Mouse (Mus musculus) heart, adult 2 months (tissue): ENCODE results near the gene Zdhhc18. TPM values are rescaled to one million over a fixed set of nuclear protein-coding genes. Genes with fewer than 3 reads are reported as not detected.

Experiments used
- DNase-seq, 2 experiments: peaks; one replicate each; pipeline ENCODE4 v3.0.0; 2021
- H3K27ac ChIP-seq: fragments of 200-600 bp; 2 replicates; pipeline ENCODE4 v1.8.1; 2022
- H3K27me3 ChIP-seq: fragments of 200-500 bp; 2 replicates; pipeline ENCODE4 v1.6.1; 2012; ENCODE audit warnings: mild to moderate bottlenecking, low read length, inconsistent platforms, mixed read lengths; ENCODE audit not compliant: control insufficient read depth, insufficient read depth
- H3K36me3 ChIP-seq: fragments of 200-500 bp; 2 replicates; pipeline ENCODE4 v1.6.1; 2012; ENCODE audit warnings: low read length, inconsistent platforms; ENCODE audit not compliant: control insufficient read depth, insufficient read depth
- H3K4me1 ChIP-seq: fragments of 200-500 bp; 2 replicates; pipeline ENCODE4 v1.6.1; 2011; ENCODE audit warnings: low read length; ENCODE audit not compliant: control insufficient read depth, insufficient read depth
- H3K4me3 ChIP-seq: fragments of 200-600 bp; 2 replicates; pipeline ENCODE4 v1.8.1; 2022
- H3K79me2 ChIP-seq: fragments of 200-500 bp; replicated peaks from 2 replicates; pipeline ENCODE4 v1.6.1; 2012; ENCODE audit warnings: mild to moderate bottlenecking, inconsistent platforms, low read length, moderate library complexity, mixed read lengths; ENCODE audit not compliant: control insufficient read depth, insufficient read depth
- H3K9ac ChIP-seq: fragments of 200-500 bp; 2 replicates; pipeline ENCODE4 v1.6.1; 2012; ENCODE audit warnings: low read depth, mild to moderate bottlenecking, control low read depth, inconsistent platforms, low read length, mixed read lengths
- CTCF ChIP-seq: fragments of 200-600 bp; IDR thresholded peaks from 2 replicates; pipeline ENCODE4 v1.8.1; 2022; ENCODE audit warnings: antibody characterized with exemption, mild to moderate bottlenecking, moderate library complexity
- EP300 ChIP-seq: fragments of 200-500 bp; IDR thresholded peaks from 2 replicates; pipeline ENCODE4 v1.6.1; 2011; ENCODE audit warnings: low read depth, low read length, control low read depth; ENCODE audit not compliant: insufficient read depth
- POLR2A ChIP-seq: fragments of 200-500 bp; IDR thresholded peaks from 2 replicates; pipeline ENCODE4 v1.6.1; 2011; ENCODE audit warnings: mild to moderate bottlenecking, low read depth, low read length, control low read depth; ENCODE audit not compliant: insufficient read depth
- WGBS: fragments of 180-500 bp; shearing (Covaris S2); methylation state at CpG from one replicate; pipeline ENCODE4 v1.1.7; 2018; 5-methylcytosine and 5-hydroxymethylcytosine counted together
- intact Hi-C: fragments of 180-260 bp; cut with DNase I; formaldehyde crosslinking; loops from one replicate; pipeline ENCODE4 v1.15.1; 2025
- long read RNA-seq: library from polyadenylated mRNA; stranded (forward); transcript quantifications from one replicate; pipeline ENCODE4 v2.0.0, GENCODE M21; 2021
- polyA plus RNA-seq: library from polyadenylated mRNA; depleted of rRNA; stranded (reverse); fragments of >200 nt; gene quantifications from 2 replicates; pipeline ENCODE4 v1.2.3, GENCODE M21; 2012; rRNA removed
- total RNA-seq, 2 experiments: library from RNA; stranded (reverse); gene quantifications; 2 replicates each; pipeline ENCODE4 v1.2.3; 2021

The Zdhhc18 gene
- total RNA-seq (10 to 100 TPM; 21.3 to 27.7 TPM), polyA plus RNA-seq (37.3 and 40.1 TPM in 2 replicates)
- long read RNA-seq, full-length matches to known transcripts, result 20 of 32 reads
- long read RNA-seq, partial matches to known transcripts, result 3 of 32 reads
- long read RNA-seq, other reads (novel, unspliced or antisense), result 9 of 32 reads

DNA sequence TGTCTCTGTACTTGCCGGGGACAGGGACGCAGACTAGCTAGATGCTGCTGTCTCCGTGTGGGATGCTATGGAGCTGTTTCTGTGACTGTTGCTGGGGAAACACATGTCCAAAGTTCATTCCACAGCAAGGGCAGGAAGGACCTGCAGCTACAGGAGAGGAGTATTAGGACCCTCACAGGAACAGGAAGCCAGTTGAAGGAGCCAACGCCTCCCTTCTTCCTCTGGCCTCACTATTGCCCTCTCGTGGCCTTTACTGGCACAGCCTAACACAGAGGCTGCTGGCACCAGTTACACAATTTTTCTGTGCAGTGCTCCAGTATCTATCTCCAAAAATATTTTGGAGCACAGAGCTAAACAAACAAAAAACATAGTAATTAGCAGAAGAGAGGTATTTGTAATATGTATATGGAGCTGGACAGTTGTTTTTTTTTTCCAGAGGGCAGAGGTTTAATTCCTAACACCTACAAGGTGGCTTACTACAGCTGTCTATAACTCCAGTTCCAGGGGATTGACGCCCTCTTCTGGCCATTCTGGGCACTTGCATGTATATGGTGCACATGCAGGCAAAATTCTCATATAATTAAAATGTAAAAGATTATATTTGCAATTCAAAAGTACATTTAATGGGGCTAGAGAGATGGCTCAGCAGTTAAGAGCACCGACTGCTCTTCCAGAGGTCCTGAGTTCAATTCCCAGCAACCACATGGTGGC lies at the start of gene Zdhhc18:
Gene Zdhhc18, minus strand, starts transcription at position 166 of the 711 bp plus-strand sequence.
- DNase-seq, result peak; percentile 84 to 88
- H3K79me2 ChIP-seq, result no peaks in the 10 kb centered on the region
- intact Hi-C loops, result loop anchor here (1.0 to 5.0 kb wide), 3 partner anchors 17 to 57 kb away; no protein-coding TSS in a partner anchor
- peak within 1 kb of the TSS; percentile 81 for H3K27ac ChIP-seq
- no peaks in the 10 kb centered on the region for H3K27me3 ChIP-seq
- H3K36me3 ChIP-seq, result no peaks in the 10 kb centered on the region
- 26% methylated on average over 7 of the region's 7 CpGs for WGBS
- TF ChIP-seq EP300, result peak; percentile 83; the same call in 1 of the 2 replicates
- peak; percentile 86 for TF ChIP-seq CTCF
- peak; percentile 75 for TF ChIP-seq POLR2A
- H3K9ac ChIP-seq, result peak within 1 kb of the TSS; percentile 82
- no peaks in the 10 kb centered on the region; the same call in 1 of the 2 replicates for H3K4me1 ChIP-seq
- H3K4me3 ChIP-seq, result peak within 1 kb of the TSS; percentile 51

DNA sequence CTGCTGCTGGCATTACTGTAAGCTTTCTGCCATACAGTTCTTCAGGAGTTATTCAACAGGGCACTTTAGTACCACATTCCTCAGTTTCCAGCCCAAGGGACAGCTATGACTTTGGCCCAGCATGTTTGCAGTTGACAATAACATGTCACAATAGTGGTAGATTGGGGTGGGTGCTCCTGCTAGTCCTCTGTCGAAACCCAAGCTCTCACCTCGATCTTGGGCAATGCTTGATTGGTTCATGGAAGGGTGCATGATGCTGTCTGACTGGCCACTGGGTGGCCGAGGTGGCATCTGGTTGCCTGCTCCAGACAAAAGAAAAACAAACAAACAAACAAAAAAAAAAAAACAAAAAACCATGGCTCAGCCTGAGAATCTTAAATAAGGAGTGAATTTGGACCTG lies 45.4 kb upstream of the Zdhhc18 start:
- no peak for TF ChIP-seq POLR2A
- TF ChIP-seq EP300, result no peak
- TF ChIP-seq CTCF, result no peak
- intact Hi-C loops, result loop anchor here (2.0 kb wide), 1 partner anchor 15 kb away; no protein-coding TSS in a partner anchor
- H3K4me1 ChIP-seq, result no peaks in the 10 kb centered on the region; the same call in 1 of the 2 replicates
- no peak for DNase-seq
- H3K27me3 ChIP-seq, result no peaks in the 10 kb centered on the region
- WGBS, result 67% methylated on average over 3 of the region's 3 CpGs
- H3K4me3 ChIP-seq, result no peak overlapping the region
- 0 out of 2 replicates have a peak, but pooled peaks cover 4% of the 10 kb centered on the region for H3K79me2 ChIP-seq
- no peak overlapping the region for H3K27ac ChIP-seq
- peaks cover 8% of the 10 kb centered on the region for H3K36me3 ChIP-seq
- H3K9ac ChIP-seq, result no peak overlapping the region

DNA sequence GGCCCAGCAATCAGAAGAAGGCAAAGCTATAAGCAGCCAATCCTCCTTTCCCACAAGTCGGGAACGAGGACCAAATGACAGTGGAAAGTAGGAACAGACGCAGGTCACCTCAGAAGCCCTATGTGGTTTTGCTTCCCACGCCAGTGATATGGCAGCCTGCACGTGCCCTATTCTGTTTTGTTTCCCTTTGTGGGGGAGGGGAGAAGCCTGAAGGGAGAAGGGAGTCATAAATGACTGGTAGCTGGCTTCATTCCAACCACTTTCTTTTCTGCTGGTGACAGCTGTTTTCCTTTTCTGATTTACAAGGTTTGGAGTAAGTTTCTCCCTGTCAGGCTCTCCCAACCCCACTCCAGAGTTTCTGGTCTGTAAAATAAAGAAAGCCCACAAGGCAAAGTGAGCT lies 40.3 kb upstream of the Zdhhc18 start:
- intact Hi-C loops, result no loop called here
- peak in 1 of 2 experiments; percentile 34 for DNase-seq
- H3K27ac ChIP-seq, result peak overlapping the region; percentile 21; the same call in 1 of the 2 replicates
- peaks cover 17% of the 10 kb centered on the region for H3K36me3 ChIP-seq
- H3K4me1 ChIP-seq, result peaks cover 11% of the 10 kb centered on the region
- TF ChIP-seq CTCF (no peak), EP300 (0 out of 2 replicates have a peak, but pooled peaks have one; percentile 27)
- 13% methylated on average over 5 of the region's 5 CpGs for WGBS
- no peaks in the 10 kb centered on the region for H3K27me3 ChIP-seq
- H3K79me2 ChIP-seq, result no peaks in the 10 kb centered on the region
- no peak overlapping the region for H3K9ac ChIP-seq
- H3K4me3 ChIP-seq, result no peak overlapping the region

DNA sequence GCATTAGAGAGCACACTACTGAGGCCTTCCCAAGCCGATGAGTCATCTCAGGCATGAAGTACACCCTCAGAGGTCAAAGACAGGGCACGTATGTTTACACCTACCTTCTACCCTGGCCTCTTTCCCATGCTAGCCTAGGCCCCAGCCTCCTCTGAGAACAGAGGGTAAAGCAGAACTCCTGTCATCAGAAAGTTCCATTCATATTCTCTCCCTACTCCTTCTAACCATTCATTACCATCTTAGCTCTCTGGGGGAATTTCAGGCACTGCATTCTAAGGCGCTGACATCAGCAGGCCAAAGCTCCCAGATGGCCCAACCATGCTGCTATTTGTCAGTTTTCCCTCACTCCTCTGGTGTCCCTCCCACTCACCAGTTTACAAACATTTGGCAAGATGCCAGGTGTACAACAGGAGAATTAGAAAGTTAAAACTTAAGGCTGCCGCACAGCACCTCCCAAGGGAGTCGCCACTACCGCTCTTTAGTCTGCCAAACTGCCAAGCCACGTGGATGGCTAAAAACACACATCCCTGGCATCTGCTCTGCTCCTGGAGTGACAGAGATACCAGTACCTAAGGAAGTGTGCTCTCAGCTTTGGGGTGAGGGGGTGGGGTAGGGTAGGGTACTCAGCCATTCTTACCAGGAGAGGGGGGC lies 38.6 kb upstream of the Zdhhc18 start:
- Histone ChIP-seq H3K27me3 (no peaks in the 10 kb centered on the region), H3K9ac (no peak overlapping the region), H3K4me1 (peaks cover 11% of the 10 kb centered on the region), H3K4me3 (no peak overlapping the region), H3K79me2 (no peaks in the 10 kb centered on the region), H3K27ac (peak overlapping the region; percentile 38), H3K36me3 (peaks cover 17% of the 10 kb centered on the region)
- 9% methylated on average over 7 of the region's 7 CpGs for WGBS
- DNase-seq, result peak; percentile 39 to 61
- intact Hi-C loops, result loop anchor here (5.0 kb wide), 1 partner anchor 39 kb away; no protein-coding TSS in a partner anchor
- TF ChIP-seq EP300 (no peak), POLR2A (no peak), CTCF (no peak)

DNA sequence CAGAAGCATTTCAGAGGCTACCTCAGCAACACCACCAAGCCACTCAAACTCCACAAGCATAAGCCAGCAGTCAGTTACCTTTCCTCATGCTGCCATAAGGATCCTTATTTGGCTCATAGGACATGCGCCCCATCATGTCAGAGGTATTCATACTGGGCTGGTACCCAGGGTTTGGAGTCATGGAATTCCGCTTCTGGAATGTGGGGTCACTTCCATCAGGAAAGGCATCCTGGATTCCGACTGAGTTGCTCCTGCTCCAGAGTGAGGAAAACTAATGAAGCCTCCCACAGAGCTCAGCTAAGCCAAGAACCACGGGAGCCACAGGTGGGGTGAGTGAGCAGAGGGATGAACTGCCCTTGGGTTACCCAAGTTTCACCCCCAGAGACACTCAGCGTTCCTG lies 37.2 kb upstream of the Zdhhc18 start:
- H3K9ac ChIP-seq, result no peak overlapping the region
- no peaks in the 10 kb centered on the region for H3K79me2 ChIP-seq
- TF ChIP-seq EP300 (no peak), POLR2A (no peak), CTCF (no peak)
- DNase-seq, result no peak
- H3K27me3 ChIP-seq, result no peaks in the 10 kb centered on the region
- peaks cover 11% of the 10 kb centered on the region for H3K4me1 ChIP-seq
- no peak overlapping the region for H3K27ac ChIP-seq
- intact Hi-C loops, result loop anchor here (5.0 kb wide), 1 partner anchor 40 kb away; no protein-coding TSS in a partner anchor
- H3K4me3 ChIP-seq, result no peak overlapping the region
- 72% methylated on average over 5 of the region's 5 CpGs for WGBS
- peaks cover 16% of the 10 kb centered on the region for H3K36me3 ChIP-seq
